Mouse (Mus musculus) MEL (cell line): ENCODE measurements around the gene Dock3. TPM values are rescaled to one million over a fixed set of nuclear protein-coding genes. Genes with fewer than 3 reads are reported as not detected.

Source experiments
- DNase-seq: peaks from one replicate; pipeline ENCODE4 v3.0.0; 2011; ENCODE audit warnings: low read depth, low spot score
- H3K27ac ChIP-seq: 2 replicates; pipeline ENCODE4 v1.5.1; 2012; ENCODE audit warnings: low read depth, mild to moderate bottlenecking, control low read depth, low read length, moderate library complexity; ENCODE audit not compliant: control insufficient read depth
- H3K27me3 ChIP-seq, 2 experiments: fragments of 150-350 bp in 1 of 2; sonication (generic) in 1 of 2; 2 replicates each; pipeline ENCODE4 v1.6.1; 2012; ENCODE audit warnings: low read length in 2 of 2, mild to moderate bottlenecking in 2 of 2, improper control_type of control experiment in 1 of 2, moderate library complexity in 1 of 2; ENCODE audit not compliant: insufficient read depth in 2 of 2, control insufficient read depth in 1 of 2
- H3K36me3 ChIP-seq, 2 experiments: 2 replicates each; pipeline ENCODE4 v1.6.1; 2012 to 2014; ENCODE audit warnings: low read length in 2 of 2, improper control_type of control experiment in 1 of 2, inconsistent platforms in 1 of 2, mild to moderate bottlenecking in 1 of 2; ENCODE audit not compliant: insufficient read depth in 2 of 2, control insufficient read depth in 1 of 2
- H3K4me1 ChIP-seq, 2 experiments: fragments of 150-350 bp in 1 of 2; sonication (generic) in 1 of 2; 2 replicates each; pipeline ENCODE4 v1.6.1; 2012; ENCODE audit warnings: low read length in 2 of 2, improper control_type of control experiment in 1 of 2, mild to moderate bottlenecking in 1 of 2; ENCODE audit not compliant: insufficient read depth in 2 of 2, control insufficient read depth in 1 of 2
- H3K4me3 ChIP-seq, 2 experiments: fragments of 150-350 bp in 1 of 2; sonication (generic) in 1 of 2; 2 replicates each; pipeline ENCODE4 v1.5.1; 2012; ENCODE audit warnings: low read depth in 2 of 2, low read length in 2 of 2, mild to moderate bottlenecking in 2 of 2, moderate library complexity in 2 of 2, control low read depth in 1 of 2, improper control_type of control experiment in 1 of 2; ENCODE audit not compliant: control insufficient read depth in 1 of 2, insufficient read depth in 1 of 2
- H3K79me2 ChIP-seq: 2 replicates; pipeline ENCODE4 v1.6.1; 2012; ENCODE audit warnings: mild to moderate bottlenecking, low read length, moderate library complexity; ENCODE audit not compliant: control insufficient read depth, poor library complexity, insufficient read depth
- H3K9ac ChIP-seq: 2 replicates; pipeline ENCODE4 v1.6.1; 2012; ENCODE audit warnings: low read depth, mild to moderate bottlenecking, control low read depth, low read length, moderate library complexity; ENCODE audit not compliant: control insufficient read depth, poor library complexity, severe bottlenecking
- H3K9me3 ChIP-seq: fragments of 150-350 bp; sonication (generic); replicated peaks from 2 replicates; pipeline ENCODE4 v1.6.1; 2012; ENCODE audit warnings: mild to moderate bottlenecking, low read length, improper control_type of control experiment, moderate library complexity; ENCODE audit not compliant: insufficient read depth
- BHLHE40 ChIP-seq: IDR thresholded peaks from 2 replicates; pipeline ENCODE4 v1.6.1; 2012; ENCODE audit warnings: low read depth, mild to moderate bottlenecking, inconsistent platforms, low read length, improper control_type of control experiment, borderline replicate concordance
- CTCF ChIP-seq, 3 experiments: IDR thresholded peaks in 2 of 3; conservative IDR thresholded peaks in 1 of 3; 2 replicates each; pipeline ENCODE4 v1.5.1; 2011 to 2012; ENCODE audit warnings: low read length in 3 of 3, low read depth in 2 of 3, mild to moderate bottlenecking in 2 of 3, improper control_type of control experiment in 1 of 3, inconsistent platforms in 1 of 3, mixed read lengths in 1 of 3, moderate library complexity in 1 of 3; ENCODE audit not compliant: control insufficient read depth in 1 of 3, insufficient read depth in 1 of 3, poor library complexity in 1 of 3, severe bottlenecking in 1 of 3
- E2F4 ChIP-seq: IDR thresholded peaks from 2 replicates; pipeline ENCODE4 v1.6.1; 2011; ENCODE audit warnings: low read depth, low read length, improper control_type of control experiment, borderline replicate concordance
- EP300 ChIP-seq, 2 experiments: IDR thresholded peaks; 2 replicates each; pipeline ENCODE4 v1.6.1; 2011; ENCODE audit warnings: improper control_type of control experiment in 2 of 2, low read length in 2 of 2, low read depth in 1 of 2, mild to moderate bottlenecking in 1 of 2
- ETS1 ChIP-seq: IDR thresholded peaks from 2 replicates; pipeline ENCODE4 v1.6.1; 2012; ENCODE audit warnings: low read depth, mild to moderate bottlenecking, inconsistent platforms, low read length, improper control_type of control experiment, moderate library complexity
- GABPA ChIP-seq: IDR thresholded peaks from 2 replicates; pipeline ENCODE4 v1.6.1; 2012; ENCODE audit warnings: low read depth, mild to moderate bottlenecking, inconsistent platforms, low read length, improper control_type of control experiment, moderate library complexity
- GATA1 ChIP-seq: IDR thresholded peaks from 2 replicates; pipeline ENCODE4 v1.6.1; 2011; ENCODE audit warnings: low read depth, low read length, improper control_type of control experiment
- HCFC1 ChIP-seq: IDR thresholded peaks from 2 replicates; pipeline ENCODE4 v1.6.1; 2012; ENCODE audit warnings: low read depth, mild to moderate bottlenecking, inconsistent platforms, low read length, improper control_type of control experiment, moderate library complexity
- MAZ ChIP-seq: IDR thresholded peaks from 2 replicates; pipeline ENCODE4 v1.6.1; 2012; ENCODE audit warnings: low read depth, mild to moderate bottlenecking, inconsistent platforms, low read length, improper control_type of control experiment
- MEF2A ChIP-seq: IDR thresholded peaks from 2 replicates; pipeline ENCODE4 v1.6.1; 2014; ENCODE audit warnings: low read depth, mild to moderate bottlenecking, inconsistent platforms, low read length, improper control_type of control experiment; ENCODE audit not compliant: poor library complexity, insufficient replicate concordance, severe bottlenecking; ENCODE audit errors: extremely low read depth
- MXI1 ChIP-seq: IDR thresholded peaks from 2 replicates; pipeline ENCODE4 v1.6.1; 2011; ENCODE audit warnings: mild to moderate bottlenecking, low read depth, low read length, improper control_type of control experiment
- POLR2A ChIP-seq, 2 experiments: IDR thresholded peaks; 2 replicates each; pipeline ENCODE4 v1.6.1; 2011 to 2012; ENCODE audit warnings: low read length in 2 of 2, mild to moderate bottlenecking in 2 of 2, control low read depth in 1 of 2, improper control_type of control experiment in 1 of 2, low read depth in 1 of 2, moderate library complexity in 1 of 2; ENCODE audit not compliant: control insufficient read depth in 1 of 2, insufficient read depth in 1 of 2, poor library complexity in 1 of 2
- RAD21 ChIP-seq: IDR thresholded peaks from 2 replicates; pipeline ENCODE4 v1.6.1; 2011; ENCODE audit warnings: mild to moderate bottlenecking, low read depth, low read length, improper control_type of control experiment
- RCOR1 ChIP-seq: IDR thresholded peaks from 2 replicates; pipeline ENCODE4 v1.6.1; 2012; ENCODE audit warnings: low read depth, mild to moderate bottlenecking, inconsistent platforms, low read length, improper control_type of control experiment
- SIN3A ChIP-seq: IDR thresholded peaks from 2 replicates; pipeline ENCODE4 v1.6.1; 2012; ENCODE audit warnings: low read length, improper control_type of control experiment, inconsistent platforms
- TAL1 ChIP-seq: IDR thresholded peaks from 2 replicates; pipeline ENCODE4 v1.6.1; 2012; ENCODE audit warnings: mild to moderate bottlenecking, inconsistent platforms, low read length, moderate library complexity, mixed read lengths
- TBP ChIP-seq: IDR thresholded peaks from 2 replicates; pipeline ENCODE4 v1.8.0; 2011; ENCODE audit warnings: low read depth, low read length, improper control_type of control experiment
- TCF12 ChIP-seq: IDR thresholded peaks from 2 replicates; pipeline ENCODE4 v1.6.1; 2014; ENCODE audit warnings: low read depth, mild to moderate bottlenecking, inconsistent platforms, low read length, improper control_type of control experiment, moderate library complexity
- UBTF ChIP-seq: IDR thresholded peaks from 2 replicates; pipeline ENCODE4 v1.6.1; 2012; ENCODE audit warnings: low read depth, mild to moderate bottlenecking, inconsistent platforms, low read length, improper control_type of control experiment, moderate library complexity, borderline replicate concordance; ENCODE audit not compliant: insufficient read depth
- USF1 ChIP-seq: IDR thresholded peaks from 2 replicates; pipeline ENCODE4 v1.6.1; 2014; ENCODE audit warnings: low read depth, mild to moderate bottlenecking, inconsistent platforms, low read length, improper control_type of control experiment, moderate library complexity
- USF2 ChIP-seq, 2 experiments: IDR thresholded peaks; 2 replicates each; pipeline ENCODE4 v1.6.1; 2011 to 2012; ENCODE audit warnings: improper control_type of control experiment in 2 of 2, low read length in 2 of 2, borderline replicate concordance in 1 of 2, inconsistent platforms in 1 of 2, low read depth in 1 of 2, mild to moderate bottlenecking in 1 of 2; ENCODE audit not compliant: insufficient read depth in 1 of 2
- ZKSCAN1 ChIP-seq: IDR thresholded peaks from 2 replicates; pipeline ENCODE4 v1.6.1; 2012; ENCODE audit warnings: low read depth, mild to moderate bottlenecking, inconsistent platforms, low read length, improper control_type of control experiment, moderate library complexity
- ZMIZ1 ChIP-seq: IDR thresholded peaks from 2 replicates; pipeline ENCODE4 v1.6.1; 2012; ENCODE audit warnings: low read depth, mild to moderate bottlenecking, inconsistent platforms, low read length, improper control_type of control experiment, moderate library complexity
- polyA plus RNA-seq, 2 experiments: library from polyadenylated mRNA; stranded (reverse) in 1 of 2; unstranded in 1 of 2; fragments of >175 nt in 1 of 2; fragments of >200 nt in 1 of 2; gene quantifications; 2 replicates each; pipeline versions ENCODE4 v1.2.1 to v1.2.4; 2012; ENCODE audit warnings: low replicate concordance in 2 of 2, low read depth in 1 of 2; ENCODE audit not compliant: insufficient read length in 2 of 2, insufficient read depth in 1 of 2, missing spikeins in 1 of 2
- total RNA-seq: library from RNA; depleted of rRNA; stranded (reverse); fragments of 300-350 nt; gene quantifications from 2 replicates; pipeline ENCODE4 v1.2.3, GENCODE M21; 2012

Dock3 gene
- total and polyA plus RNA-seq, 3 experiments: 0.03 to 0.08 TPM; not detected in 1

- Histone ChIP-seq H3K79me2 (no peaks in the 10 kb centered on the region), H3K4me3 (no peak overlapping the region), H3K4me1 (peaks cover 38 to 58% of the 10 kb centered on the region in 2 experiments), H3K9me3 (no peaks in the 10 kb centered on the region), H3K9ac (no peak overlapping the region), H3K36me3 (peaks cover 0 to 45% of the 10 kb centered on the region in 2 experiments; a peak in 2 of 4 replicates), H3K27ac (no peak overlapping the region), H3K27me3 (no peaks in the 10 kb centered on the region)
- no peak for DNase-seq
- no peak for TF ChIP-seq RAD21
- no peak for TF ChIP-seq USF2 (IDR thresholded peaks at IDR 0.05; ENCODE audit: borderline replicate concordance in 1 of 2, insufficient read depth in 1 of 2, low read depth in 1 of 2, low read length in 2 of 2)
- no peak for TF ChIP-seq BHLHE40
- no peak for TF ChIP-seq GABPA
These were observed 39.6 kb upstream of the Dock3 start for GRCm38 (mm10) chr9:107271177-107271938.

- Histone ChIP-seq H3K36me3 (peaks cover 0 to 45% of the 10 kb centered on the region in 2 experiments; a peak in 2 of 4 replicates), H3K4me1 (peaks cover 38 to 58% of the 10 kb centered on the region in 2 experiments)
These were observed 38.1 kb upstream of the Dock3 start for GRCm38 (mm10) chr9:107269772-107270171.

More at GRCm38 (mm10) chr9:107269772-107270171, 38.1 kb upstream of the Dock3 start:
- no peaks in the 10 kb centered on the region for H3K27me3 ChIP-seq
- H3K9me3 ChIP-seq: no peaks in the 10 kb centered on the region
- DNase-seq: no peak
- H3K4me3 ChIP-seq: no peak overlapping the region
- TF ChIP-seq MAZ: no peak
- no peak for TF ChIP-seq TBP
- TF ChIP-seq TCF12: 0 out of 2 replicates have a peak, but pooled peaks have one; percentile 39
- no peak for TF ChIP-seq POLR2A (IDR thresholded peaks at IDR 0.05; ENCODE audit: control insufficient read depth in 1 of 2, insufficient read depth in 1 of 2, low read depth in 1 of 2, low read length in 2 of 2, poor library complexity in 1 of 2)
- peak; percentile 67; the same call in 1 of the 2 replicates for TF ChIP-seq SIN3A
- TF ChIP-seq ZKSCAN1: 0 out of 2 replicates have a peak, but pooled peaks have one; percentile 3
- peak; percentile 25; the same call in 1 of the 2 replicates for TF ChIP-seq TAL1
- peak; percentile 35 to 46; a peak in 3 of 4 replicates for TF ChIP-seq EP300 (IDR thresholded peaks at IDR 0.05; ENCODE audit: low read depth in 1 of 2, low read length in 2 of 2)
- TF ChIP-seq GATA1: peak; percentile 55
- TF ChIP-seq HCFC1: peak; percentile 35; the same call in 1 of the 2 replicates
- peak; percentile 40; the same call in 1 of the 2 replicates for TF ChIP-seq MXI1
- TF ChIP-seq RAD21: no peak
- no peak for TF ChIP-seq BHLHE40
- no peak for TF ChIP-seq E2F4
- peak; percentile 16; the same call in 1 of the 2 replicates for TF ChIP-seq RCOR1
- no peak for TF ChIP-seq CTCF (IDR thresholded peaks at IDR 0.05 in 2 of 3, conservative IDR thresholded peaks at IDR 0.05 in 1 of 3; ENCODE audit: control insufficient read depth in 1 of 3, insufficient read depth in 1 of 3, low read depth in 2 of 3, low read length in 3 of 3, poor library complexity in 1 of 3, severe bottlenecking in 1 of 3)
- TF ChIP-seq USF1: no peak
- TF ChIP-seq GABPA: no peak
- no peak for TF ChIP-seq MEF2A
- no peak for TF ChIP-seq UBTF
- TF ChIP-seq ZMIZ1: no peak
- TF ChIP-seq ETS1: peak; percentile 63
- TF ChIP-seq, all 39 proteins: peak for 10
- Histone ChIP-seq H3K79me2 (no peaks in the 10 kb centered on the region), H3K9ac (no peak overlapping the region), H3K27ac (peak overlapping the region; percentile 44)
